Mouse (Mus musculus): ENCODE results near the gene Btn2a2.

- TF ChIP-seq CTCF (IDR thresholded peaks at IDR 0.05) (no peak), EP300 (IDR thresholded peaks at IDR 0.05) (no peak)
Observed at GRCm38 (mm10) chr13:23501511-23501910, 12.9 kb upstream of the Btn2a2 start.
